Mouse (Mus musculus): ENCODE measurements around the gene Mbl2.

DNA sequence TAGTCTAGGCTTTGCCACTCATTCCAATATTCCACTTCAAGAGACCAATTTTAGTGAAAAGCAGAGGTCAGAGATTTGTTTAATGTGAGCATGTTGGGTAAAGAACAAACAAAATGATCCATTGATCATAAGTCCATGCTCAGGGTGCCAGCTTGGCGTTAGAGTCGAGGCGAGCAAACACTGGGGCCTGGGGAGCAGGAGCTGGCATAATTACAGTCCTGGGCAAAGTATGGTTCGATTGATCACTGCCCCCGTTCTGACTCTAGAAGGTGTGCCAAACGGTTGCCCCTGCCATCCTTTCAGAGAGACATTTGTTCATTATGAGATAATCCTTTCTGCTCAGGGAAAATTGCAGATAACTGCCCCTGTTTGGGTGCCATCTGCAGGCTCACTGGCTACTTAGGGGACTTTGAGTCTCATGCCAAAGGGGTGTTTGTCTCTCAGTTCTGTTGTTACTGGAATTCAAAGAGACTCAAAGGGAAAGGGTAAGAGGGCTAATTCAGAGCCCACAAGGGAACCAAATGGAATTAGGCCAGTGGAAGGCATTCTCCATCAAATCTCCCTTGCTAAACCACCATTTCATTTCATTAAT, 55.3 kb downstream of the Mbl2 start:
- TF ChIP-seq CTCF (IDR thresholded peaks at IDR 0.05; ENCODE audit: extremely low read depth, insufficient read depth, low read length) (no peak), POLR2A (IDR thresholded peaks at IDR 0.05; ENCODE audit: extremely low read depth, insufficient read depth, low read length) (no peak)

Measured in cortical plate, adult 2 months (tissue).